In the genomic region with DNA sequence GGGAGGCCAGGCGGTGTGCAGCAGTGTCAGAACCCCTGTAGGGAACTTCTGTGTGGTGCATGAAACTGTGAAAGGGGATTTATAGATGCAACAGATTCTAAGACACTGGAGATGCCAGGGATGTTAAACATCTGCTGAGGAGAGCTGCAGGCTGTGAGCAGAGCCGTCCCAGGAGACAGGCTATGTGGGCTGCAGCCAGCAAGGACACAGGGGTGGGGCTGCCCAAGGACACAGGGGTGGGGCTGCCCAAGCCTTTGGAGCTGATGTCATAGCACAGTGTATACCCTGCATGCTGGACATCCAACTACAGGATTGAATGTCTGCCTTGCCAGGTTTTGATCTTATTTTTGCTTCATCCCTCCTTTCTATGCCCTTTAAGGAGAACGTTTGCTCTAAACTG, we compare ENCODE assay signal across 10 mouse cellular contexts.
DNase-seq lines count a peak whose midpoint lies in the region; ATAC-seq and TF ChIP-seq lines count a peak whose summit lies in the region.
"Had no signal": no experiment of that assay in that cellular context is flagged by ENCODE, and none has a peak within 500 bp of the region (broad histone marks: within the 10 kb centered on the region; RNA-seq: fewer than 3 reads in every experiment).

No protein-coding gene starts in this region.

- H3K27me3 ChIP-seq in forebrain, embryonic 11.5 days (ENCODE audit: control insufficient read depth, insufficient read depth, low read length): no peaks in the 10 kb centered on the region
- no peaks in the 10 kb centered on the region for H3K27me3 ChIP-seq in forebrain, embryonic 12.5 days
- no peaks in the 10 kb centered on the region for H3K27me3 ChIP-seq in megakaryocyte, embryonic 14.5 days (replicated peaks)
- no peaks in the 10 kb centered on the region for H3K27me3 ChIP-seq in heart, embryonic 12.5 days (replicated peaks)
- no peaks in the 10 kb centered on the region for H3K27me3 ChIP-seq in stomach, embryonic 15.5 days (replicated peaks)
- no peaks in the 10 kb centered on the region for H3K27me3 ChIP-seq in forebrain, postnatal 0 days (ENCODE audit: insufficient read depth, low read length)

- H3K36me3 ChIP-seq in forebrain, embryonic 11.5 days (ENCODE audit: control insufficient read depth, insufficient read depth, low read length): no peaks in the 10 kb centered on the region
- H3K36me3 ChIP-seq in forebrain, embryonic 12.5 days (replicated peaks): no peaks in the 10 kb centered on the region
- peaks cover 13% of the 10 kb centered on the region for H3K36me3 ChIP-seq in megakaryocyte, embryonic 14.5 days (replicated peaks; ENCODE audit: low read length)
- no peaks in the 10 kb centered on the region for H3K36me3 ChIP-seq in heart, embryonic 12.5 days
- no peaks in the 10 kb centered on the region for H3K36me3 ChIP-seq in stomach, embryonic 15.5 days
- no peaks in the 10 kb centered on the region for H3K36me3 ChIP-seq in forebrain, postnatal 0 days (ENCODE audit: insufficient read depth)

- H3K4me1 ChIP-seq in forebrain, embryonic 11.5 days (replicated peaks; ENCODE audit: control insufficient read depth, insufficient read depth, low read length): no peaks in the 10 kb centered on the region
- no peaks in the 10 kb centered on the region for H3K4me1 ChIP-seq in forebrain, embryonic 12.5 days
- peaks cover 71% of the 10 kb centered on the region for H3K4me1 ChIP-seq in megakaryocyte, embryonic 14.5 days
- H3K4me1 ChIP-seq in heart, embryonic 12.5 days (replicated peaks): no peaks in the 10 kb centered on the region
- no peaks in the 10 kb centered on the region for H3K4me1 ChIP-seq in stomach, embryonic 15.5 days
- no peaks in the 10 kb centered on the region for H3K4me1 ChIP-seq in forebrain, postnatal 0 days (ENCODE audit: insufficient read depth)

- no peak overlapping the region for H3K4me2 ChIP-seq in forebrain, embryonic 11.5 days (ENCODE audit: low read depth, low read length, severe bottlenecking)
- no peak overlapping the region for H3K4me2 ChIP-seq in forebrain, embryonic 12.5 days
- no peak overlapping the region for H3K4me2 ChIP-seq in heart, embryonic 12.5 days
- no peak overlapping the region for H3K4me2 ChIP-seq in stomach, embryonic 15.5 days
- no peak overlapping the region for H3K4me2 ChIP-seq in forebrain, postnatal 0 days (ENCODE audit: low read depth)

- WGBS in forebrain, embryonic 11.5 days: 74% methylated on average over 3 of the region's 3 CpGs
- 76% methylated on average over 3 of the region's 3 CpGs for WGBS in forebrain, embryonic 12.5 days
- 67% methylated on average over 3 of the region's 3 CpGs for WGBS in heart, embryonic 12.5 days
- WGBS in stomach, embryonic 15.5 days: 58% methylated on average over 3 of the region's 3 CpGs
- WGBS in forebrain, postnatal 0 days: 71% methylated on average over 3 of the region's 3 CpGs

- H3K9ac ChIP-seq in forebrain, embryonic 11.5 days (ENCODE audit: low read length): no peak overlapping the region
- H3K9ac ChIP-seq in forebrain, embryonic 12.5 days: no peak overlapping the region
- no peak overlapping the region for H3K9ac ChIP-seq in heart, embryonic 12.5 days
- no peak overlapping the region for H3K9ac ChIP-seq in stomach, embryonic 15.5 days
- no peak overlapping the region for H3K9ac ChIP-seq in forebrain, postnatal 0 days

- no peak overlapping the region for H3K27ac ChIP-seq in forebrain, embryonic 11.5 days (ENCODE audit: low read depth, low read length)
- no peak overlapping the region for H3K27ac ChIP-seq in forebrain, embryonic 12.5 days
- no peak overlapping the region for H3K27ac ChIP-seq in heart, embryonic 12.5 days (ENCODE audit: poor library complexity, severe bottlenecking)
- no peak overlapping the region for H3K27ac ChIP-seq in stomach, embryonic 15.5 days
- H3K27ac ChIP-seq in forebrain, postnatal 0 days (ENCODE audit: low read depth, low read length): no peak overlapping the region

- 0 out of 2 replicates have a peak, but pooled peaks have one; percentile 12 for ATAC-seq in forebrain, embryonic 11.5 days (replicated peaks; ENCODE audit: low FRiP score)
- no peak for ATAC-seq in forebrain, embryonic 12.5 days (ENCODE audit: low FRiP score)
- ATAC-seq in megakaryocyte, adult 5-6 weeks (ENCODE audit: poor library complexity, severe bottlenecking): no peak
- ATAC-seq in heart, embryonic 12.5 days (ENCODE audit: insufficient number of reproducible peaks, low FRiP score): peak; percentile 89
- ATAC-seq in stomach, embryonic 15.5 days (ENCODE audit: insufficient read depth, low FRiP score, low read depth): 0 out of 2 replicates have a peak, but pooled peaks have one; percentile 60
- no peak for ATAC-seq in forebrain, postnatal 0 days

- H3K9me3 ChIP-seq in forebrain, embryonic 11.5 days (ENCODE audit: control insufficient read depth, low read length): no peaks in the 10 kb centered on the region; the same call in 1 of the 2 replicates
- peaks cover 5% of the 10 kb centered on the region; the same call in 1 of the 2 replicates for H3K9me3 ChIP-seq in forebrain, embryonic 12.5 days
- no peaks in the 10 kb centered on the region for H3K9me3 ChIP-seq in megakaryocyte, embryonic 14.5 days
- H3K9me3 ChIP-seq in heart, embryonic 12.5 days (replicated peaks): peaks cover 4% of the 10 kb centered on the region
- no peaks in the 10 kb centered on the region for H3K9me3 ChIP-seq in stomach, embryonic 15.5 days
- no peaks in the 10 kb centered on the region for H3K9me3 ChIP-seq in forebrain, postnatal 0 days (ENCODE audit: low read length)

- no peak for TF ChIP-seq CTCF in forebrain, postnatal 0 days (IDR thresholded peaks at IDR 0.05; ENCODE audit: low read depth)

- H3K4me3 ChIP-seq in forebrain, embryonic 11.5 days (ENCODE audit: low read depth, low read length): no peak overlapping the region
- no peak overlapping the region for H3K4me3 ChIP-seq in forebrain, embryonic 12.5 days (replicated peaks)
- peak overlapping the region; percentile 42 for H3K4me3 ChIP-seq in megakaryocyte, embryonic 14.5 days (replicated peaks)
- H3K4me3 ChIP-seq in heart, embryonic 12.5 days: no peak overlapping the region
- H3K4me3 ChIP-seq in stomach, embryonic 15.5 days (replicated peaks): no peak overlapping the region
- H3K4me3 ChIP-seq in forebrain, postnatal 0 days (ENCODE audit: low read depth, low read length): no peak overlapping the region

- no peak for DNase-seq in forebrain, embryonic 11.5 days (ENCODE audit: low spot score)
- DNase-seq in forebrain, postnatal 0 days: no peak
- DNase-seq in T-cell, adult 2 months (ENCODE audit: low spot score): no peak
- DNase-seq: cerebellum, postnatal 36 days; retina, postnatal 1 day had no signal

Comparison
In these comparisons a context has a peak if more than half of its experiments do, and no peak if none do; other contexts are left out.
1. ATAC-seq: peak in forebrain, embryonic 11.5 days (single experiment), heart, embryonic 12.5 days (single experiment) and stomach, embryonic 15.5 days (single experiment); none in forebrain, embryonic 12.5 days (single experiment), megakaryocyte, adult 5-6 weeks (single experiment) and forebrain, postnatal 0 days (single experiment).